Mouse (Mus musculus): ENCODE results near the gene Snrnp27.

The Snrnp27 gene

GRCm38 (mm10) chr6:86683872-86684654 is at the start of gene Snrnp27:
TSS of gene Snrnp27 (minus strand) at chr6:86684522.
- peak; percentile 89 to 92 for DNase-seq

GRCm38 (mm10) chr6:86733183-86733876 is 49.0 kb upstream of the Snrnp27 start, which contains the start of gene Gmcl1:
TSS of gene Gmcl1 (minus strand) at chr6:86733383.
- DNase-seq = peak; percentile 95 to 98

GRCm38 (mm10) chr6:86732276-86733173 is 48.2 kb upstream of the Snrnp27 start:
- DNase-seq = peak in 1 of 2 experiments; percentile 68

GRCm38 (mm10) chr6:86728711-86729110 is 44.4 kb upstream of the Snrnp27 start:
- DNase-seq = no peak

GRCm38 (mm10) chr6:86721977-86722376 is 37.7 kb upstream of the Snrnp27 start:
- no peak for DNase-seq

- no peak for DNase-seq
Observed at GRCm38 (mm10) chr6:86708072-86708774, 23.9 kb upstream of the Snrnp27 start.

GRCm38 (mm10) chr6:86702577-86702976 is 18.3 kb upstream of the Snrnp27 start:
- no peak for DNase-seq

- peak in 1 of 2 experiments; percentile 13 for DNase-seq
Observed at GRCm38 (mm10) chr6:86697903-86698302, 13.6 kb upstream of the Snrnp27 start.

GRCm38 (mm10) chr6:86696213-86696612 is 11.9 kb upstream of the Snrnp27 start:
- DNase-seq = no peak

- peak; percentile 55 to 66 for DNase-seq
Observed at GRCm38 (mm10) chr6:86694465-86694864, 10.1 kb upstream of the Snrnp27 start.

- DNase-seq = no peak
Observed at GRCm38 (mm10) chr6:86689671-86690070, 5.3 kb upstream of the Snrnp27 start.

- no peak for DNase-seq
Observed at GRCm38 (mm10) chr6:86686971-86687370, 2.6 kb upstream of the Snrnp27 start.

GRCm38 (mm10) chr6:86684655-86685011 is 311 bp upstream of the Snrnp27 start:
- no peak for DNase-seq

GRCm38 (mm10) chr6:86681289-86681688 is 3.0 kb downstream of the Snrnp27 start:
- DNase-seq = no peak

GRCm38 (mm10) chr6:86678341-86678740 is 6.0 kb downstream of the Snrnp27 start:
- DNase-seq = no peak

GRCm38 (mm10) chr6:86670873-86671272 is 13.4 kb downstream of the Snrnp27 start:
- peak; percentile 17 to 20 for DNase-seq

GRCm38 (mm10) chr6:86669240-86669727 is 15.0 kb downstream of the Snrnp27 start:
- DNase-seq = peak; percentile 99 to 100

- DNase-seq = no peak
Observed at GRCm38 (mm10) chr6:86668580-86669239, 15.6 kb downstream of the Snrnp27 start, which contains the start of gene Mxd1. TSS of gene Mxd1 (minus strand) at chr6:86669161.

- no peak for DNase-seq
Observed at GRCm38 (mm10) chr6:86667061-86667460, 17.3 kb downstream of the Snrnp27 start.

GRCm38 (mm10) chr6:86665560-86666307 is 18.6 kb downstream of the Snrnp27 start:
- DNase-seq = no peak

GRCm38 (mm10) chr6:86665076-86665475 is 19.2 kb downstream of the Snrnp27 start:
- no peak for DNase-seq
